Mouse (Mus musculus): ENCODE results near the gene Auts2. TPM values are rescaled to one million over a fixed set of nuclear protein-coding genes. Genes with fewer than 3 reads are reported as not detected.
A peak's percentile ranks its signal among the peaks of the same experiment; 100 is the strongest.

The Auts2 gene
- polyA plus RNA-seq, 1 experiment from 2014 or later: 17.0 TPM

DNA sequence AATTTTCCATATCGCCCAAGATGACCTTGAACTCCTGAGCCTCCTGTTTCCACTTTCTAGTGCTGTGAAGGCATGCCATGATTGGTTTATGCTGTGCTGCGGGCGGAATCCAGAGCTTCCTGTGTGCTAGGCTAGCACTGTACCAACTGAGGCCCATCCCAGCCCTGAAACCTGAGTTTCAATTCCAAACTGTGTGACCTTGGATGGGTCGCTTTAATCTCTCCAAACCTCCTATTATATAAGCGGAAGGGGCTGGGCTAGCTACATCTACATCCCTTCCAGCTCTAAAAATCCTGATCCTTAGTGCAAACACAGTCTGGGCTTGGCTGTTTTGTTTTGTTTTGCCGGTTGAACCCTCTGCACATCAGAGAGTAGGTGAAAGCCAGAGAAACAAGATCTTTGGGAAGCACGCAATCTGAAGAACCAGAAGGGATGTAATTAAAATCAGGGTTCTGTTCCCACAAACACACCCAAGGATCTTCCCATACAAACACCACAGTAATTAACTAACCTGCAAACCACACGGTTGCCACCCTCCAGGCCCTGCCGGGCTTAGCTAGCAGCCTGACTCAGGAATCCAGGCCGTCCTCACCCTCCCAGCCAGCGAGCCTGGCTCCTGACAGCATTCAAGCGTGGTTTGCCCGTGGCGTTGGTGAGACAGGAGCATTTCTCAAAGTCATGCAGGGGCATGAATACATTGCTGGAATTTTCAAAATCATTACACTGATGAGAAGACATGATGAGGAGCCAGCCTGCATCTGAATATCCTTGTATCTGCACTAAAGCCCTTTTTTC lies 985.4 kb downstream of the Auts2 start:
- 0 out of 2 replicates have a peak, but pooled peaks cover 5% of the 10 kb centered on the region for H3K27me3 ChIP-seq
- no peaks in the 10 kb centered on the region for H3K36me3 ChIP-seq
- no peak overlapping the region for H3K4me3 ChIP-seq
- no peak overlapping the region for H3K4me2 ChIP-seq
- H3K4me1 ChIP-seq: no peaks in the 10 kb centered on the region
- no peak overlapping the region for H3K9ac ChIP-seq
- H3K27ac ChIP-seq: no peak overlapping the region
- 75% methylated on average over 14 of the region's 14 CpGs for WGBS
- no peaks in the 10 kb centered on the region for H3K9me3 ChIP-seq
- no peak for ATAC-seq (ENCODE audit: borderline replicate concordance, extremely low read depth, low FRiP score, low TSS enrichment)

DNA sequence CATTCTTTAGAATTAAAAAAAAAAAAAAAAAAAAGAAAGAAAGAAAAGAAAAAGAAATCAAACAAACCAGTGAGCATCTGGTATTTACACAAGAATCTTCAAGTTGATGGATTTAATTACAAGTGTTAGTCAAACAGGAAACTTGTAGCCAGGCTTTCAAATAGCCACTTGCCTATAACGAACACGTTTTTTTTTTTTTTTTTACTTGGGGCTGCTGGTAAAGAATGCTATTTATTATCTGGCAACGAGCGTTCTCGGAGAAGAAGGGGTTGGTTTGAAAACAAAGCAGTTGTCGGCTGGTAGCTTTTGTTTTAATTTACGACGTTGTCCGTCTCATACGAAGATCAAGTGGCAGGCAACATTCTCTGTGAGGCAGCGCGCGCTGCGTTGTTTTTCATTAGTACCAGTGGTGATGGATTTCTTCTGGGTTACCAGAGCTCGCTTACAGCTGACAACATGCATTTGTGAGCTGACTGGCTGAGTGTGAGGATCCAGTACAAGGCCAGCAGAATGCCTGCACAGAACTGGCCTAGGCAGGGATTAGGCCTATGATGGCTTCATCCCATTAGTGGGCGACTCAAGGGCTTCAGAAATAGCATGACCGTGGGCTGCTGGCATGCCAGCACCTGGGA lies 994.1 kb downstream of the Auts2 start:
- Histone ChIP-seq H3K9ac (no peak overlapping the region), H3K9me3 (no peaks in the 10 kb centered on the region), H3K4me3 (no peak overlapping the region), H3K36me3 (no peaks in the 10 kb centered on the region), H3K4me1 (0 out of 2 replicates have a peak, but pooled peaks cover 3% of the 10 kb centered on the region), H3K27me3 (peaks cover 18% of the 10 kb centered on the region; the same call in 1 of the 2 replicates), H3K27ac (no peak overlapping the region), H3K4me2 (peak overlapping the region; percentile 10; the same call in 1 of the 2 replicates)
- 14% methylated on average over 17 of the region's 17 CpGs for WGBS
- ATAC-seq (ENCODE audit: borderline replicate concordance, extremely low read depth, low FRiP score, low TSS enrichment): no peak

DNA sequence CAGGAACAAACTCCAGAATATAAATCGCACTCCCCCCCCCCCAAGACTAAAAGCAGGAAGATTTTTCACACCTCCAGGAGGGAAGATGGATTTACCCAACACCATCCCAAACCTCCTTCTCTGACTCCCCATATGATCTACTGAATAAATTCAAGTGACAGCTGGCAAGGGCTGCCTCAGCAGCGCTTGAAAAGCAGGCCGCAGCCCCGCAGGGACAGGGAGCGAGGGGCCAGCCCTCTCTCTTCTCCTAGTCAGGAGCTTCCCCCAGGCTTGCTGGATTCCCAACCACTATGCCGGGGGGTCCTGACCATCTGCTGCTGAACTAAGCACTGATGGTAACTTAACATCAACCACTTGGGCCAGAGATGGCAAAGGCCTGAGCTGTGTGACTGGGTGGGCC lies 995.2 kb downstream of the Auts2 start:
- H3K27me3 ChIP-seq: peaks cover 16% of the 10 kb centered on the region; the same call in 1 of the 2 replicates

DNA sequence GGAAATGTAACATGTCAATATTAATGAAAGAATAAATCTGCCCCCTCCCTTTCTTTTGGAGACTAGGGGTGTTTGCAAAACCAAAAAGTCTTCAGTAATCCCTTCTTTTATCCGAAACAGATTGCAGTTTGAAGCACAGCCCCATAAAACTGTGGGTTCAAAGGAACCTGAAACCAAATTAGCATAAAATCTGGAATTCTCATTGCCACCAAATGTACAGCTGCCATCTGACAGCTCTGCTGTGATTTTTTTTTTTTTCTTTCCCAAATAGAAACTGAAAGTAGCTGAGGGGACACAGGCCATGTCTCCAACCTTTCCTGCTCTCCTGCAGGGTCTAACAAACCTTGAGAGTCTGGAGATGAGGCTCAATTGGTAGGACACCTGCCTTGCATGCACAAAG lies 996.7 kb downstream of the Auts2 start:
- Histone ChIP-seq H3K9ac (no peak overlapping the region), H3K4me2 (no peak overlapping the region), H3K36me3 (no peaks in the 10 kb centered on the region), H3K9me3 (no peaks in the 10 kb centered on the region), H3K4me3 (no peak overlapping the region), H3K27me3 (peaks cover 16% of the 10 kb centered on the region; the same call in 1 of the 2 replicates), H3K4me1 (0 out of 2 replicates have a peak, but pooled peaks cover 3% of the 10 kb centered on the region), H3K27ac (no peak overlapping the region)
- WGBS: 76% methylated on average over 1 of the region's 1 CpGs
- ATAC-seq (ENCODE audit: borderline replicate concordance, extremely low read depth, low FRiP score, low TSS enrichment): no peak

More for the DNA sequence above, 995.2 kb downstream of the Auts2 start:
- Histone ChIP-seq H3K9ac (no peak overlapping the region), H3K27ac (no peak overlapping the region), H3K36me3 (no peaks in the 10 kb centered on the region), H3K9me3 (no peaks in the 10 kb centered on the region), H3K4me3 (no peak overlapping the region), H3K4me2 (no peak overlapping the region), H3K4me1 (0 out of 2 replicates have a peak, but pooled peaks cover 3% of the 10 kb centered on the region)
- 80% methylated on average over 6 of the region's 6 CpGs for WGBS
- ATAC-seq (ENCODE audit: borderline replicate concordance, extremely low read depth, low FRiP score, low TSS enrichment): no peak

DNA sequence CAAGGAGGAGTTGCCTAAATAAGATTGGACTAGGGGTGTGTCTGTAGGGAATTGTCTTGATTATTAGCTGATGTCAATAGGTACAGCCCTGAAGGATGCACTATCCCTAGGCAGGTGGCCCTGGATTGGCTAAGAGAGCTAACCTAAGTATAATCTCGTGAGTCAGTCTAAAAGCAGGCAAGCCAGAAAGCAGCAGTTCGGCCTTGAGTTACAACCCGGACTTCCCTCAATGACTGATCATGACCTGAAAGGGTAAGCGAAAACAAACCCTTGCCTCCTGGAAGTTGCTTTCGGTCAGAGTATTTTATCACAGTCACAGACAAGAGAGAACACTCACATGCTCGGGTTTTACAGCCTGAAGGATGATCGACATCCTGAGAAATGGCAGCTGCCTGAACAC lies 998.8 kb downstream of the Auts2 start:
- 76% methylated on average over 7 of the region's 7 CpGs for WGBS
- Histone ChIP-seq H3K4me3 (no peak overlapping the region), H3K9ac (no peak overlapping the region), H3K4me1 (0 out of 2 replicates have a peak, but pooled peaks cover 3% of the 10 kb centered on the region), H3K27ac (no peak overlapping the region), H3K4me2 (no peak overlapping the region), H3K36me3 (no peaks in the 10 kb centered on the region), H3K9me3 (no peaks in the 10 kb centered on the region), H3K27me3 (peaks cover 18% of the 10 kb centered on the region; the same call in 1 of the 2 replicates)
- no peak for ATAC-seq (ENCODE audit: borderline replicate concordance, extremely low read depth, low FRiP score, low TSS enrichment)

DNA sequence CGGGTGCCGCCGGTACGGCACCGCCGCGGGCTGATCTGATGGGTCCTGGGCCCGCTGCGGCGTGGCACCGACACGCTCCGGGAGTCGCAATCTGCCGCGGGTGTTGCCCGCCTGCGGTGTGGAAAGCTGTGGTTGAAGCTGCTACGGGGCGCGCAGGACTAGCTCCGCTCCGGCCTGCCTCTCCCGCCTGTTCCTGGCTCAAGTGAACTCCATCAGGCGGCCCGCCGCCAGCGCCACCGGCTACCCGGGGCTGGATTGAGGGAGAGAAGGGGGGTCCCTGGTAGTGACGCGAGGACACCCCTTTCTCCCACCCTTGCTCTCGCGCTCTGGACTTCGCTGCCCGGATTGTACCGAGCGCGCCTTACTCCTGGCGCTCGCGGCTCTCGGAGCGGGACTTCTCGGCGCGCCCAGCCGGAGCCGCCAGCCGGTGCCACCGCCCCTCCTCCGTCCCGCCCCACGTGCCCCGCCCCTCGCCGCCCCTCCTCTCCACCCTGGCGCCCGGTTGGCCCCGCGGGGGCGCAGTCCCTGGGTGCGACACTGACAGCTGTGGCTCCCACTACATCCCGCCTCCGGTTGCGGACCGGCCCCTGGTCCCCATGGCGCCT lies 1004.7 kb downstream of the Auts2 start:
- peaks cover 5% of the 10 kb centered on the region for H3K4me1 ChIP-seq

DNA sequence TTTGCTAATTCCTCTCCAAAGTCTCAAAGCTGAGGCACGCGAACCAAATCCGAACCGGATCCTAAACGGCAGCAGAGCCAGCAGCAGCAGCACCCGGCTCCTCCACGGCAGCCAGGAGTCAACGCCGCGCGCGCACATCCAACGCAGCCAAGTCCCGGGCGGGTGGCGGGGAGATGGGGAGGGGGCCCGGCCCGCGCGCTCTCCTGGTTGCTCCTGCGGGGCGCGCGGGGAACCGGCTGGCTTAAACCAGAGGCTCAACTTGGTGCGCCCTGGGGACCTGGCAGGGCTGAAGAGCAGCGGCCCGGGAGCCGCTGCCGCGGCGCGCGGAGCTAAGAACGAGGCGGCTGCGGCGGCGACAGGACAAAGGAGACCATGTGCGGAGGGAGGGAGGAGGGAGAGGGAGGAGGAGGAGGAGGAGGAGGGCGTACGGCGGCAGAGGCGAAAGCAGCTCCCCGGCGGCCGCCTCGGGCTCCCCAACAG lies 1005.3 kb downstream of the Auts2 start:
- peak overlapping the region; percentile 91 for H3K27ac ChIP-seq
- peak overlapping the region; percentile 78 for H3K9ac ChIP-seq
- 0% methylated on average over 37 of the region's 48 CpGs for WGBS
- no peaks in the 10 kb centered on the region for H3K36me3 ChIP-seq
- no peaks in the 10 kb centered on the region for H3K9me3 ChIP-seq
- H3K4me3 ChIP-seq: peak overlapping the region; percentile 82
- peak overlapping the region; percentile 77 for H3K4me2 ChIP-seq
- peaks cover 8% of the 10 kb centered on the region; the same call in 1 of the 2 replicates for H3K27me3 ChIP-seq
- ATAC-seq (ENCODE audit: borderline replicate concordance, extremely low read depth, low FRiP score, low TSS enrichment): peak; percentile 76
- H3K4me1 ChIP-seq: peaks cover 9% of the 10 kb centered on the region

More for the DNA sequence above, 1004.7 kb downstream of the Auts2 start:
- Histone ChIP-seq H3K4me2 (peak overlapping the region; percentile 77), H3K4me3 (peak overlapping the region; percentile 82), H3K9ac (peak overlapping the region; percentile 78), H3K9me3 (no peaks in the 10 kb centered on the region), H3K27ac (peak overlapping the region; percentile 91), H3K27me3 (peaks cover 8% of the 10 kb centered on the region; the same call in 1 of the 2 replicates), H3K36me3 (no peaks in the 10 kb centered on the region)
- under 1% methylated on average over 62 of the region's 68 CpGs for WGBS
- peak; percentile 88 for ATAC-seq (ENCODE audit: borderline replicate concordance, extremely low read depth, low FRiP score, low TSS enrichment)

DNA sequence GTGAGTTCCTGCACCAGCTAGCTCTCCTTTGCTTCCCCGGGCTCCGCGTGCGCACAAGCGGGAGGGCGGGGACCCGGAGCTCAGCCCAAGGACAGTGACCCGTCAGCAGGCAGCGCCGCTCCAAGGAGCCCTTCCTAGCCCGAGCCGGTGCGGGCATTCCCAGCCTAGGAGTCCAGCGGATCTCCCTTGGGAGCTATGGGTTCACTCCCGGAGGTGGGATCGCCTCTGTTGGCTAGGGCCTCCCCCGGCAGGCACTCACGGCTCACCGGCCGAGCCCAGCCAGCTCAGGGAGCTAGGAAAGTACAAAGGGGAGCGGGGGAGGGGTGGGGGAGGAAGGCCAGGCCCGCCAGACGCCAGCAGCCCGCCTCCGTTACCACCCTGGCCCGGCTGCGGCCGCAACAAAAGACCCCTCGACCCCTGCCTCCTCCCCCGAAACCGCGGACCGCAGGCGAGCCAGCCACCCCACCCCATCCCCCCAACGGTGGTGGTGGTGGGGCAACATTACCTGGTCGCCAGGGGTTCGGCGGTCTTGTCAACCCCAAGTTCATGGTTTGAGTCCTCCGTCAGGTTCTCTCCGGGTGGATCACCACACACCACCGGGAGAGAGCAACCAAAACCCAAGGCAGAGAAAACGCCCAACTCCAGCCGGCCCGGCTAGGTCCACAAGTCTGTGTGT lies 1005.9 kb downstream of the Auts2 start:
- Histone ChIP-seq H3K4me2 (peak overlapping the region; percentile 77), H3K9me3 (no peaks in the 10 kb centered on the region), H3K9ac (peak overlapping the region; percentile 78), H3K36me3 (no peaks in the 10 kb centered on the region), H3K27ac (peak overlapping the region; percentile 91), H3K4me1 (peaks cover 10% of the 10 kb centered on the region), H3K4me3 (peak overlapping the region; percentile 82), H3K27me3 (peaks cover 8% of the 10 kb centered on the region; the same call in 1 of the 2 replicates)
- ATAC-seq (ENCODE audit: borderline replicate concordance, extremely low read depth, low FRiP score, low TSS enrichment): peak; percentile 75
- WGBS: 1% methylated on average over 43 of the region's 44 CpGs

DNA sequence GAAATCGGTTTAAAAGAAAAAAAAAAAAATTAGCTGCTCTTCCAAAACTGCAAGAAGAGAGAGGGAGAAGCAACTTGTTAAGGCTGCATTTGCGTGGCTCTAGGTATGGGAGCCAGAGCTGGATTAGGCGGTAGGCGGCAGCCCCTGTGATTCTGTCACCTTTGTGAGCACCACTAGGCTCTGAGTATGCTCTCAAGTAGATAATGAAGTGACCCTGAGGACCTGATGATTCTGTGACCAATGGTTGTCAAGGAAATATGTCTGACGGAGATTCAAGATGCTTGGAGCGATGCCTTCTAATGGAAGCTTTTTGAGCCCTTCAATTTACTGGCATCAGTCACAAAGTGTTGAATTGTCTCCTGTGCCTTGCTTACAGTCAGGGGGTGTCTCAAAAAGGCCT lies 1007.4 kb downstream of the Auts2 start:
- no peak for ATAC-seq (ENCODE audit: borderline replicate concordance, extremely low read depth, low FRiP score, low TSS enrichment)
- Histone ChIP-seq H3K9ac (no peak overlapping the region), H3K4me3 (peak overlapping the region; percentile 82; the same call in 1 of the 2 replicates), H3K27ac (no peak overlapping the region), H3K4me1 (peaks cover 10% of the 10 kb centered on the region), H3K27me3 (peaks cover 8% of the 10 kb centered on the region; the same call in 1 of the 2 replicates), H3K4me2 (peak overlapping the region; percentile 77), H3K36me3 (no peaks in the 10 kb centered on the region), H3K9me3 (no peaks in the 10 kb centered on the region)
- 57% methylated on average over 6 of the region's 6 CpGs for WGBS

DNA sequence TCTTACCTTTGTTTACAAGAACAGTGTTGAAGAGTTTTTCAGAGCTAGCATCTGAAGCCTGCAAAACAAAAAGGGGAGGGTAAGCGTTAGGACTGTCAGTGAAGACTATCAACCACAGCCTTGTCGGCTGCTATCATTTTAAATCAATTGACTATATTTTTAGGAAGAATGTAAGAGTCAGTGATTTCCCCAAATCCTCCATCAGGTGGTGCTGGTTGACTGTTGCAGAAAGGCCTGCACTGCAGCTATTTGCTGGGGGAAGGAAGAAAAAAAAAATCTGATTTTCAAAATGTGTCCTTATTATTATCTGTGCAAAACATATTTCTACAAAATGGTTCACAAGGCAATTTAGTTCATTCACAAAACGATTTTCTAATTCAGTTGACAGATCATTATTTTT lies 1009.3 kb downstream of the Auts2 start:
- Histone ChIP-seq H3K9me3 (no peaks in the 10 kb centered on the region), H3K4me2 (no peak overlapping the region), H3K27ac (no peak overlapping the region), H3K4me1 (peaks cover 10% of the 10 kb centered on the region), H3K27me3 (no peaks in the 10 kb centered on the region), H3K4me3 (no peak overlapping the region), H3K36me3 (no peaks in the 10 kb centered on the region), H3K9ac (no peak overlapping the region)
- no peak for ATAC-seq (ENCODE audit: borderline replicate concordance, extremely low read depth, low FRiP score, low TSS enrichment)
- WGBS: 26% methylated on average over 3 of the region's 3 CpGs

Measured in lung, embryonic 15.5 days (tissue).